Mouse (Mus musculus) stomach, embryonic 15.5 days (tissue): ENCODE measurements at regions not wholly inside any gene's neighbourhood (a gene's known extent, or its start where the extent isn't known, plus 50 kb on each side); places are given as distances from the start of the nearest gene placed in this dataset.

Source experiments
- ATAC-seq: fragments of 200-750 bp; cut with Nextera tagmentation; 2 replicates; pipeline ENCODE4 v1.8.0; 2017; ENCODE audit warnings: low read depth, moderate number of reproducible peaks, moderate TSS enrichment; ENCODE audit not compliant: insufficient read depth, low FRiP score
- H3K27ac ChIP-seq: fragments of 300-500 bp; sonication (generic); 2 replicates; pipeline ENCODE4 v1.5.1; 2015; ENCODE audit warnings: mild to moderate bottlenecking, inconsistent platforms
- H3K27me3 ChIP-seq: fragments of 300-500 bp; sonication (generic); replicated peaks from 2 replicates; pipeline ENCODE4 v1.6.1; 2015; ENCODE audit warnings: inconsistent platforms
- H3K36me3 ChIP-seq: fragments of 300-500 bp; sonication (generic); 2 replicates; pipeline ENCODE4 v1.6.1; 2015; ENCODE audit warnings: inconsistent platforms
- H3K4me1 ChIP-seq: fragments of 300-500 bp; sonication (generic); 2 replicates; pipeline ENCODE4 v1.6.1; 2015; ENCODE audit warnings: inconsistent platforms
- H3K4me2 ChIP-seq: fragments of 300-500 bp; sonication (generic); 2 replicates; pipeline ENCODE4 v1.6.1; 2015; ENCODE audit warnings: mild to moderate bottlenecking, inconsistent platforms
- H3K4me3 ChIP-seq: fragments of 300-500 bp; sonication (generic); replicated peaks from 2 replicates; pipeline ENCODE4 v1.5.1; 2015; ENCODE audit warnings: inconsistent platforms
- H3K9ac ChIP-seq: fragments of 300-500 bp; sonication (generic); 2 replicates; pipeline ENCODE4 v1.6.1; 2015; ENCODE audit warnings: inconsistent platforms
- H3K9me3 ChIP-seq: fragments of 300-500 bp; sonication (generic); 2 replicates; pipeline ENCODE4 v1.6.1; 2016; ENCODE audit warnings: inconsistent platforms
- WGBS: fragments of 180-500 bp; shearing (Covaris S2); methylation state at CpG from one replicate; pipeline ENCODE4 v1.1.7; 2015; 5-methylcytosine and 5-hydroxymethylcytosine counted together

DNA sequence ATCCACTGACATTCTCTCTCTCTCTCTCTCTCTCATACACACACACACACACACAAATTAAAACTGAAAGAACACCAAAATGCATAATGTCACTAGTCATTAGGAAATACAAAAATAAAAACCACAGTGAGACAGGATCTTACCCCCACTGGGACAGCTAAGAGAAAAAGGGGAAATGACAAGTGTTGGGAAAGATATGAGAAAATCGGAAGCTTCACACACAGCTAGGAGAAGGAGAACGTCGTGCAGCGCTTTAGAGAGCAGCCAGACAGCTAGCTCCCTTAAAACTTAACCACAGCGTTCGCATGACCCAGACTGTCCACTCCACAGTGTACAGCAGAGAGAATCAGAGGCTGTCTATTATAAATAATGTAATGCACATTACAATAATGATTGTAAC, 60.1 kb upstream of the Tlk1 start:
- no peak overlapping the region for H3K9ac ChIP-seq
- no peaks in the 10 kb centered on the region for H3K36me3 ChIP-seq
- no peaks in the 10 kb centered on the region for H3K4me1 ChIP-seq
- H3K4me2 ChIP-seq, result no peak overlapping the region
- no peak for ATAC-seq
- no peak overlapping the region for H3K4me3 ChIP-seq
- WGBS, result 82% methylated on average over 6 of the region's 6 CpGs
- no peak overlapping the region for H3K27ac ChIP-seq
- no peaks in the 10 kb centered on the region for H3K27me3 ChIP-seq
- H3K9me3 ChIP-seq, result no peaks in the 10 kb centered on the region

DNA sequence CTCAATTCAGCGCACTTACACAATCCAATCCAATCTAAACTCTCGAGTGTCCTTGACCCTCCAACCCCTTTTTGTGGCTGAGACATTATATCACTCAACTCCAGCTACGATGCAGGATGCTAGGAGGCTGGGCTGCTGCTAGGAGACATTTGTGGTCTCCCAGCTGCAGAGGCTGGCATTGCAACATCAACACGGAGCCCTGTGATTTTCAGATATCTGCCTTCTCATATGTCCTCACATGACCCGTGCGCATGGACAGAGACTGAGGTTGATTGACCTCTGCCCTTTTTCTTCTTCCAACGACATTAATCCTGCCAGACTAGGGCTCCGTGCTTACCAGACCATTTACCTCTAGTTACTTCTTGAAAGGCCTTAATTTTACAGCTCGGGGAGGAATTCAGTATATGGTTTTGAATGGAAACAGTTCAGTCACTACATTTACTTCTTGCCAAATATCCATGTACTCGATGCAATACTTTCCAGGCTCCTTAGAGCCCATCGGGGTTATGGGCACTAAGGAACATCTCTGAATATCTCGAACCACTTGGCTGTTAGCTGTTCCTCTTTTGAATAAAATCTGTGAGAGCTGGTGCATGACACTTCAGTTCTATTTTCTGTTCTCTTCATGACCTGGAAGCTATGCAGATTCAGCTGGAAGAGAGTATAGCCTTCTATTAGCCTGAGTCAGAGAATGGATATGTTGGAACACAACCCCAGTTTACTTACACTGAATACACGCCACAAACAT, 52.0 kb upstream of the Tlk1 start:
- Histone ChIP-seq H3K9me3 (no peaks in the 10 kb centered on the region), H3K9ac (no peak overlapping the region), H3K4me3 (no peak overlapping the region), H3K27me3 (no peaks in the 10 kb centered on the region), H3K4me2 (no peak overlapping the region), H3K4me1 (no peaks in the 10 kb centered on the region), H3K27ac (no peak overlapping the region), H3K36me3 (no peaks in the 10 kb centered on the region)
- ATAC-seq, result no peak
- 70% methylated on average over 13 of the region's 13 CpGs for WGBS

DNA sequence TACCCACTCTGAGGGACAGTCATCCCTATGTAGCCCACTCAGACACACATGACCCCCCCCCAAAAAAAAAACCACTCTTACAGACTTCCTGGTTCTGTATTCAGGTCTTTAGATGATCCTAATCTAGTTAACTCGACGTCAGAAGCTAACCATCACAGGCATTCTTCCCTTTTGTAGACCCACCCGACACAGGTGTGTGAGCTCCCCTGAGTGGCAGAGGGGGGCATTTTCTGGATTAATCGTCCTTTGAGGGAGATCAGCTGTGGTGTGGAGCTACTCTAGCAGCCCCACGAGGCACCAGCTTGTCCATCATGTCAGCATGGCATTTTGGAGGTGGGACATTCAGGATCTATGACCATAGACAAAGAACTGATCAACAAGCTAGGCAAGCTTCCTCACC, 50.7 kb upstream of the Tlk1 start:
- ATAC-seq, result no peak
- no peaks in the 10 kb centered on the region for H3K9me3 ChIP-seq
- no peaks in the 10 kb centered on the region for H3K36me3 ChIP-seq
- no peak overlapping the region for H3K4me2 ChIP-seq
- H3K27ac ChIP-seq, result no peak overlapping the region
- H3K4me3 ChIP-seq, result no peak overlapping the region
- 71% methylated on average over 5 of the region's 5 CpGs for WGBS
- no peak overlapping the region for H3K9ac ChIP-seq
- H3K27me3 ChIP-seq, result no peaks in the 10 kb centered on the region
- no peaks in the 10 kb centered on the region for H3K4me1 ChIP-seq
